20 mouse cellular contexts compared by ENCODE assay signal in the genomic region with DNA sequence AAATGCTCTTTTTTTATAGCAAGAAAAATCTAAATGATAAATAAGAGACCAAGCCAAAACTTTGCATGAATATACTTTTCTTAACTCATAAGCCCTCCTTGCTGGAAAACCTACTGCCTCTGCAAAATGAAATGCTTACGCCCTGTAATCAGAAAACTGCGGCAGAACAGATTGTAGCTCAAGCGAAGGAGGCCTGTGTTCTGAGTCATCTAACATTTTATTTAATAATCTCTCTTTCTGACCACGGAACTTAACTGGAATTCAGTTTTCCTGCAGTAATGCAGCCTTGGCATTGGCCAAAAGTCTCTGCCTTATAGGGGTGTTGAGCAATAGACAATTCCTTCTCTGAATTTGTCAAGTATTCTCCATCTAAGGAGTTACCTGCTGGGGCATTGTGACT. TPM values are rescaled to one million over a fixed set of nuclear protein-coding genes. Genes with fewer than 3 reads are reported as not detected.
DNase-seq lines count a peak whose midpoint lies in the region; ATAC-seq and TF ChIP-seq lines count a peak whose summit lies in the region.
"Had no signal": no experiment of that assay in that cellular context is flagged by ENCODE, and none has a peak within 500 bp of the region (broad histone marks: within the 10 kb centered on the region; RNA-seq: fewer than 3 reads in every experiment).

No protein-coding gene starts in this region.

- ATAC-seq in frontal cortex, adult (ENCODE audit: low TSS enrichment) = peak; percentile 72
- ATAC-seq: forebrain, embryonic 16.5 days had no signal

- peaks cover 6% of the 10 kb centered on the region for H3K4me1 ChIP-seq in embryonic fibroblast, embryonic 13.5 days (ENCODE audit: control insufficient read depth, insufficient read depth, low read length)
- H3K4me1 ChIP-seq: heart, embryonic 15.5 days had no signal

- no peak overlapping the region for H3K4me3 ChIP-seq in embryonic fibroblast, embryonic 13.5 days (ENCODE audit: insufficient read depth, low read length)
- H3K4me3 ChIP-seq: embryonic facial prominence, embryonic 15.5 days; gastrocnemius, adult 2 months; heart, embryonic 15.5 days had no signal

- intact Hi-C loops in left cerebral cortex, postnatal 36 days (cut with DNase I) = no loop called here

- no peak for DNase-seq in frontal cortex, postnatal 10 days (ENCODE audit: low spot score in 2 of 2)
- DNase-seq in right cerebral cortex, adult 18-20 months = peak; percentile 8
- no peak for DNase-seq in right cerebral cortex, postnatal 10 days (ENCODE audit: low spot score in 2 of 2)
- no peak for DNase-seq in left cerebral cortex, postnatal 36 days (ENCODE audit: low spot score in 2 of 2)
- DNase-seq in cerebellum, postnatal 25 days = no peak
- DNase-seq: adrenal gland, postnatal 10 days; cerebellum, adult 11-12 months; cerebellum, adult 9-10 months; cerebellum, postnatal 36 days; gastrocnemius, adult 2 months; gastrocnemius, postnatal 36 days; heart, adult 18-20 months; heart, postnatal 14 days; kidney, adult 11 months had no signal

- H3K27ac ChIP-seq in embryonic fibroblast, embryonic 13.5 days (ENCODE audit: insufficient read depth, low read length) = peak overlapping the region; percentile 94
- H3K27ac ChIP-seq: embryonic facial prominence, embryonic 15.5 days; gastrocnemius, adult 2 months; heart, embryonic 15.5 days; hindbrain, embryonic 14.5 days had no signal

- no peak for TF ChIP-seq CTCF in embryonic fibroblast, embryonic 13.5 days (IDR thresholded peaks at IDR 0.05; ENCODE audit: borderline replicate concordance, insufficient read depth, low read length)

- no peak for TF ChIP-seq POLR2A in embryonic fibroblast, embryonic 13.5 days (IDR thresholded peaks at IDR 0.05; ENCODE audit: low read depth, low read length)

RNA-seq across cellular contexts. Expression of gene Arhgap29, which starts 19.5 kb away (rescaled TPM):
- polyA plus RNA-seq in embryonic fibroblast, embryonic 13.5 days (2011; ENCODE audit: insufficient read length, low read depth, missing spikeins) = 144 and 147 TPM in 2 replicates
- 10 to 100 TPM; 23.2 to 27.6 TPM for total RNA-seq in left cerebral cortex, postnatal 36 days (2021)
